Mouse (Mus musculus): Measurements from ENCODE around the gene Ginm1.

The Ginm1 gene

GRCm38 (mm10) chr10:7792751-7793385 lies at the start of gene Ginm1, which contains the start of gene Ppil4:
Gene Ginm1 (minus strand): TSS chr10:7792824.
Gene Ppil4 (plus strand): TSS chr10:7792891.
- in situ Hi-C loops (cut with MboI, MseI), result loop anchor here (10.0 to 25.0 kb wide), 2 partner anchors 152 to 1981 kb away; partner anchors contain the start of genes Fbxo5 and Mtrf1l

GRCm38 (mm10) chr10:7841571-7842080 lies 49.0 kb upstream of the Ginm1 start:
- in situ Hi-C loops (cut with MboI, MseI), result loop anchor here (10.0 to 25.0 kb wide), 2 partner anchors 367 to 671 kb away; partner anchors contain the start of genes Ulbp1 and Ust

DNA sequence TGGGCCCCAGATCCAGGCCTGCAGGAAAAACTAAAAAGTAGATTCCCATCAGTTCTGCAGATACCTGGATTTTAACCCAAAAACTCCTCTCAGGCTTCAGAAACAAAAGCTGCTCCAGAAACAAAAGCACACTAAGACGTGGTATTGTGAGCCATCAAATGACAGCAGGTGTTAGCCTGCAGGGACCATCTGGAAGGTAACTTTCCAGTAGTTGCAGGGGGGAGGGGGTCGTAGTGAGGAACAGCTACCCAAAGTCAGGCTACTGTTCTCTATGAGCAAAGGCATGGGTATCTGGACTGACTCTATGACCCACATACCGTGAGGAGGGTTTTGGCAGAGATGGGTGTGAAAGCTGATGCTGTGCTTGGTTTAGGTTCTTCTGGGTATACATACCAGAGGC lies 48.2 kb upstream of the Ginm1 start:
- in situ Hi-C loops (cut with MboI, MseI), result loop anchor here (10.0 to 25.0 kb wide), 2 partner anchors 366 to 672 kb away; partner anchors contain the start of genes Ulbp1 and Ust

DNA sequence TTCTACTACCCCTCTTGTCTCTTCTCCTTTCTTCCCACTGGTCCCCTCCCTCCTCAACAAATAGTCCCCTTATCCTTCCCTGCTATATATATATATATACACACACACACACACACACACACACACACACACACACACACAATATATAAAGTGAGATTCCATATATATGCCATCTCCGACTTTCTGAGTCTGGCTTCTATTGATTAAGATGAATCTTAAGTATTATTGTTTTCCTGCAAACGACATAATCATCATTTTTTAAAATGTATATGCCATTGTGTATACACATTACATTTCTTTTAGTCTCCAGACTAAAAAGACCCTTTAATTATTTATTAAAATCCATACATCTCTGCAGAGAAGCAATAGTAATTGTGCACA lies 47.7 kb upstream of the Ginm1 start:
- in situ Hi-C loops (cut with MboI, MseI), result loop anchor here (10.0 to 25.0 kb wide), 2 partner anchors 366 to 672 kb away; partner anchors contain the start of genes Ulbp1 and Ust

DNA sequence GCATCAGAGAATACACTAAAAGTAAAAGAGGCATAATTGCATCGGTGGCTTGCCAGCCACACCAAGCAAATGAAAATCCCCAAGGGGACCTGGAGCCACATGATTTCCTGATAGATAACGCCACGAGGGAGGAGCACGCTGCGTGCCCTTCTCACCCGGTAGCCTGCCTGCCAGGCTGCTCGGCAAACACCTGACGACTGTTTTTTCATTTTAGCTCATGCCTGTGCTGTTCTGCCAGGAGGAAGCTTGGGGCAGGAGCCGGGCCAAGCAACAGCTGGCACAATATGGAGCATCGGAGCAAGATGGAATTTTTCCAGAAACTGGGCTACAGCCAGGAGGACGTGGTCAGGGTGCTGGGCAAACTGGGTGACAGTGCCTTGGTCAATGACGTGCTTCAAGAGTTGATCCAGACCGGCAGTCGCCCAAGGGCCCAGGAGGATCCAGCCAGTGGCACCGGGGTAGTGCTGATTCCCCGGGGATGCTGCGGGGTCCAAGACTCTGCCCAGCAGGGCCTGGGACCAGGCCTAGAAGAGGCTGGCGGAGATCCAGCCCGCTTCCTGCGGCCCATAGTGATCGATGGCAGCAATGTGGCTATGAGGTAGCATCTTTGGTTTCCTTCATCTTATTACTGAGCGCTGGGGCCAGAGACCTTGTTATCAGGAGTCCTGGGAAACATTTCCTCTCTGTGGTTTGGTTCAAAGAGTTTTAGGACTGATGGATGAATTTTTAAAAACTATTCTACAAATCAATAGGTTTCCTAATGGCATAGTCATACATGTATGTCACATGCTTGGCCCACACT lies 47.1 kb upstream of the Ginm1 start:
- in situ Hi-C loops (cut with MboI, MseI), result loop anchor here (10.0 to 25.0 kb wide), 2 partner anchors 365 to 673 kb away; partner anchors contain the start of genes Ulbp1 and Ust

DNA sequence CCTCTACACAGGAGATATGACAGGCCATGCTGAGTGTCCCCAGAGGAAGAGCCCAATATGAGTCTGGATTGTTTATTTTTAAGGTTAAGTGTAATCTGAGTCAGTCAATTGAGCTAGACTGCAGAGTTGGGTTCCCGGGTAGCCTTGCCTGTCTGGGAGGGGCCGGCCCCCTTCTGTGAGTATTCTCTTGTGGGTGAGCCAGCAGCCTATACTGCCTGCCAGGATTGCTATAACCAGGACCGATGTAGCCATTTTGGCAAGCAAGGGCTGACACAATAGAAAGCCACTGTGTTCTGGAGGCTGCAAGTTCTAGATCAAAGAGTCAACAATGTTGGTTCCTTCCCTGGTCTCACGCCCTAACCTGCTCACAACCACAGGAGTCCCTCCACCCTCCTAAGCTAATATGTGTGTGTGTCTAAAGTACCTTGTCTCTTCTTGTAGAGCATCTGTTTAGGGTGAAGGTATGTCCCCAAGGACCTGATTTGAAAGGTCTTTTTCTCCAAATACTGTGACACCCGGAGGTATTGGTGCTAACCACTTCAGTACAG lies 46.3 kb upstream of the Ginm1 start:
- in situ Hi-C loops (cut with MboI, MseI), result loop anchor here (25.0 kb wide), 1 partner anchor 673 kb away; the partner anchor contains the start of gene Ust

- in situ Hi-C loops (cut with MboI, MseI), result loop anchor here (25.0 kb wide), 1 partner anchor 674 kb away; the partner anchor contains the start of gene Ust
Observed at GRCm38 (mm10) chr10:7838036-7838435, 45.4 kb upstream of the Ginm1 start.

GRCm38 (mm10) chr10:7837446-7837845 lies 44.8 kb upstream of the Ginm1 start:
- in situ Hi-C loops (cut with MboI, MseI), result loop anchor here (25.0 kb wide), 1 partner anchor 675 kb away; the partner anchor contains the start of gene Ust

- in situ Hi-C loops (cut with MboI, MseI), result loop anchor here (25.0 kb wide), 1 partner anchor 675 kb away; the partner anchor contains the start of gene Ust
Observed at GRCm38 (mm10) chr10:7836902-7837301, 44.3 kb upstream of the Ginm1 start.

- in situ Hi-C loops (cut with MboI, MseI), result loop anchor here (25.0 kb wide), 1 partner anchor 678 kb away; the partner anchor contains the start of gene Ust
Observed at GRCm38 (mm10) chr10:7834671-7835225, 42.1 kb upstream of the Ginm1 start.

DNA sequence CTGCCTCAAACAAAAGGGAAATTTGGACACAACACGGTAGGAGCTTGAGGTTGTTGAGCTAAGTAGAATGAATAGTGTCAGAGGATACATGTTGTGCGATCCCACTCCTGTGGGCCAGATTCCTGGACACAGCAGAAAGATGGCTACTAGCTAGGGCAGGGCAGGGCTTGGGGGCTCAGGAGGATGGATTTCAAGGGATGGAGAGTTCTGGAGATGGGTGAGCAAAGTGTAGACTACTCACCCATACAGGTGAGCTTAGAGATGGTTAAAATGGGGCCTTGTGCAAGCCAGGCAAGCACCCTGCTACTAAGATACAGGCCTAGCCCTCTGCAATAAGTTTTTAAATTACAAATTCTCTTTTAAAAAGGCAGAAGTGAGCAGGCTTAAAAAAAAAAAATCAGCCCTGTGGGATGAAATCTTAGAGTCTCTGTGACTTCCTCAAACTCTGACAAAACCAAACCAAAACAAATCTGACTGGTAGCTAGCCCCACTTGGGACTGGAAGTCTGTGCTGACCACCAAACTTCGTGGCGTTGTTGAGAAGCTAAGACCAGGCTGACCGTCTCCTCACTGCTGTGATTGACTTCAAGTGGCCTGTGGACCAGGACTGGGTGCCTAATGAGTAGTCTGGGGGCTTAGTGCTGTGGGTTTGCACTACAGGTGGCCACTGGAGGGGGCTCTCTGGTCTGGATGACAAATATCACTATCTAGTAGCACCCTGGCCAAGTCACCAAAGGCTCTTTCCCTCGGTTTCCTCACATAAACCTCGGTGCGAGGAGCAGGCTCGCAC lies 40.9 kb upstream of the Ginm1 start:
- in situ Hi-C loops (cut with MboI, MseI), result loop anchor here (25.0 kb wide), 1 partner anchor 679 kb away; the partner anchor contains the start of gene Ust

DNA sequence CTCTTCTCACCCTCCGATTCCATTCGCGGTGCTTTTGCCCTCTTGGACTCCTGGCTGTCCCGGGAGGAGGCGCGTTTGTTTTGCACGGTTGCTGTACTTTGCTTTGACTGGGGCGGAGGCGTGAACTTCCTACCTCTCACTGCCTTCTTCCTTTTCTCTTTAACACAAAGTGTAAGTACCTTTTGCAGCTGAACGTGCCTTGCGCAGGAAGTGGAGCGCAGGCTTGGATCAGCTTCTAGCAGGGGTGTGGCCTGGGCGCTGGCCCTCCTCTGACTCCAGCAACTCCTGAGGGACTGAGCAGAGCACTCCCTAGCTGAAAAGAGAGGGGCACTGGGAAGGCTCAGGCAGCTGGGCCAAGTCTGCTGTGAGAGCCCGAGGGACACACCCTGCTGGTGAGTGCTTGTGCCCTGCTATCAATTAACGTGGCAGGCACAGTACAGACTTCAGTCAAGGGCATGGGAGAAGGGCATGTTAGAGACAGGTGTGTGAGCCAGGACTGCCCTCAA lies 39.6 kb upstream of the Ginm1 start, which contains the start of gene Zc3h12d:
Zc3h12d (plus strand) TSS at position 300 of the 506 bp plus-strand sequence.
- in situ Hi-C loops (cut with MboI, MseI), result loop anchor here (25.0 kb wide), 1 partner anchor 680 kb away; the partner anchor contains the start of gene Ust

- in situ Hi-C loops (cut with MboI, MseI), result loop anchor here (10.0 to 25.0 kb wide), 2 partner anchors 686 to 841 kb away; partner anchors contain the start of gene Ust
Observed at GRCm38 (mm10) chr10:7826106-7826505, 33.5 kb upstream of the Ginm1 start.

DNA sequence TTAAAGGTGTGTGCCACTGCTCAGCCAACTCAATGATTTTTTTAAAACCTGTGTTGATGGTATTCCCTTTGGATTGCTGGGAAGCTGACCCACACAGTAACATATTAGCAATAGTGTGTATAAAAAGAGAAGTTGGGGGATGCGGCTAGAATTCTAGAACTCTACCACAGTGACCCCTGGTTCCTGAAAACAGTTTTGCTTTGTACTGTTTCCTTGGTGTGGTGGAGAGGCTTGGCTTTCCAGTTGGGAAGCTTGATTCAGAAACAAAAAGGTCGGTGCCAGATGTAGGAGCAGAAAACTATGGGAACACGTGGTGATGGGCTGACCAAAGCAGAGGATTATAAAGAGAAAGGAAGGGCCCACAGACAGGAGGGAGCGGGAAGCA lies 32.6 kb upstream of the Ginm1 start:
- in situ Hi-C loops (cut with MboI, MseI), result loop anchor here (10.0 to 25.0 kb wide), 2 partner anchors 687 to 840 kb away; partner anchors contain the start of gene Ust

DNA sequence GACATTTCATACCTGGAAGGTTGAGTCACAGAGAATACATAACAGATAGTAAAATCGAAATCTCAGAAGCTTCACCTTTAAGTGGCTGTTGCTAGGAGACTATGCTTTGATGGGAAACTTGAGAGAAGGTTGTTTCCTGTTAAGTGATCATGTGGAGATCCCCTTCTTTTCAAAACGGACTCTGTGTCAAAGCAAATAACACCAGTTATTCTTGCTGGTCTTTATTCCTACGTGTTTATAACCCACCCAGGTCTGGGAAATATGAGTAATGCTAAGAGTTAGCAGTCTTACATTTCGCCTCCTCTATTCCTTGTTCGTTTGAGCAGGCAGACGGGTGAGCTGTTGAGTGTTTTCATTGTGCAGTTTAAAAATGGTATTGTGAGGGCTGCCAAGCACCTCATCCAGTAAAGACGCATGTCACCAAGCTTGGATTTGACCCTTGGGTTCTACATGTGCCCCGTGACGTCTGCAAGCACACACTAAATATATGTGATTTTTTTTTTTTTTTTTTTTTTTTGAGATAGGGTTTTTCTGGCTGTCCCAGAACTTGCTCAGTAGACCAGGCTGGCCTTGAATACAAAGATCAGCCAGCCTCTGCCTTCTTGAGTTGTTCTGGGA lies 32.1 kb upstream of the Ginm1 start:
- in situ Hi-C loops (cut with MboI, MseI), result loop anchor here (10.0 to 25.0 kb wide), 2 partner anchors 688 to 840 kb away; partner anchors contain the start of gene Ust

DNA sequence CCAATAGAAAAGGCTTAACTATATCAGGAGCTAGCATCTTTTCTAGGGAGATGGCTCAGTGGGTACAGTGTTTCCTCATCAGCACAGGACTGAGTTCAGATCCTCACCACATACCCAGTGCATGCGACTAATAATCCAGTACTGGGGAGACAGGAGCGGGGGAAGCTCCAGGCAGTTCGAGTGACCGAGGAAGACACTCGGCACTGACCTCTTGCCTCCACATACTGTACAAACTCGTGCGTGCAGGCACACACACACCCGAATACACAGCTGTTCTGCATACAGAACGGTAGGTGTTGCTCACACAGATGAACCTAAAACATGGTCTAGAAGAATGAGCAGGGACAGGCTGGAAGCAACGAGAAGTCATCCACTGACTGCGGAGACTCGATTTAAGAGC lies 29.4 kb upstream of the Ginm1 start:
- in situ Hi-C loops (cut with MboI, MseI), result loop anchor here (10.0 kb wide), 1 partner anchor 837 kb away; no protein-coding TSS in a partner anchor

DNA sequence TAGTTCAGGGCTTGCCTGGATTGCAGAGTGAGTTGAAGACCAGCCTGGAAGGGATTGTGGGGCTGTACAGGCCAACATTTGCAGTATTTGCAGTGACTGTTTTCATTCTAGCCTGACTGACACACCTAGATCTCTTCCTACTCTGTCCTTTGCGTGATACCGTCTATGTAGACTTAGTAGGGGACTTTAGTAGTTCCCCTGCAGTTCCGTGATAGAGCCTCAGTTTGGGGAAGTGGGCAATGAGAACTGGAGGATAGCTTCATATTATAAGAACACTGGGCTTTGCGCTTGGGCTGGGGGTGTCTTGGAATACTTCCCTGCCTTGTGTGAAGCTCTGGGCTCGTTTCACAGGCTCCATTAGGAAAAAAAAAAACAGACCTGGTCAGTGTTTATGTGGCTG lies 27.5 kb upstream of the Ginm1 start:
- in situ Hi-C loops (cut with MboI, MseI), result loop anchor here (10.0 kb wide), 1 partner anchor 835 kb away; no protein-coding TSS in a partner anchor

DNA sequence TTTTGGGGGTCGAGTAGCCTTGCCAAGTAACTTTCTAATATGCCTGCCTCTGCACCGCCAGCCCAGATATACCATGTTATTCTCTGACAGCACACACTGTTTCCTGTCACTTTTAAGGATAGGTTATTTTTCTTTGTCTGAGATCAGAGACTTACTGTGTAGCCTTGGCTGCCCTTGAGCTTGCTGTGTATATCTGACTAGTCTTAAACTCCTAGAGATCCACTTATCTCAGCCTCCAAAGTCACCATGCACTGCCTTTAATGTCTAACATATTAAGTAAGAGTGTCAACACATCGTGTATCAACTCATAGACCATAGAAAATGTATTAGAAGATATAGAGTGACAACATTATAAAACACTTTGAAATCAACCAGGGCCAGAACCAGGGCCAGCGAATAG lies 27.0 kb upstream of the Ginm1 start:
- in situ Hi-C loops (cut with MboI, MseI), result loop anchor here (10.0 kb wide), 1 partner anchor 835 kb away; no protein-coding TSS in a partner anchor

DNA sequence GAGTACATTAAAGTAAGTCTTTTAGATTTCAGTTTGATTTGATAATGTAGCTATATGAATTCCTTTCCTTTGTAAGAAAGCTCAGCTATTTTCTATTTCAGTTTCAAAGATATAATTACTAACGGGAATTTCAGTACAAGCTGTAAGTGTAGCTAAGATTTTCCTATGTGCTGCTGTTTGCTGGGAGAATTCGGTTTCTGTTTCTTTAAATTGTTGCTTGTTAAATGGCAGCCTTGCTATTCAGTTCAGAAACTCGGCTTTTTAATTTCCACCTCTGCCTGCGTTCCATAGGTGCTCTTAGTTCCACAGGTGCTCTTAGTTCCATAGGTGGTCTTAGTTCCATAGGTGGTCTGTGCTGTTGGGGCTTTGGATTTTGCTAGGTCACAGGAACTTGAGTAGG lies 26.5 kb upstream of the Ginm1 start:
- in situ Hi-C loops (cut with MboI, MseI), result no loop called here
